Mouse (Mus musculus): ENCODE data around the gene Gpr107. TPM values are rescaled to one million over a fixed set of nuclear protein-coding genes. Genes with fewer than 3 reads are reported as not detected.
A peak's percentile ranks its signal among the peaks of the same experiment; 100 is the strongest.

Gpr107 gene
- total RNA-seq, 4 experiments from 2014 or later = 47.0 to 55.6 (median 48.1) TPM

- DNase-seq (ENCODE audit: low spot score in 2 of 2) = no peak
These were observed 24.9 kb upstream of the Gpr107 start for GRCm38 (mm10) chr2:31127219-31127618.

GRCm38 (mm10) chr2:31127899-31128298, 24.2 kb upstream of the Gpr107 start:
- DNase-seq (ENCODE audit: low spot score in 2 of 2) = no peak

- DNase-seq (ENCODE audit: low spot score in 2 of 2) = no peak
These were observed 22.2 kb upstream of the Gpr107 start for GRCm38 (mm10) chr2:31129742-31130518.

- DNase-seq (ENCODE audit: low spot score in 2 of 2) = no peak
These were observed 21.3 kb upstream of the Gpr107 start for GRCm38 (mm10) chr2:31130815-31131299.

DNA sequence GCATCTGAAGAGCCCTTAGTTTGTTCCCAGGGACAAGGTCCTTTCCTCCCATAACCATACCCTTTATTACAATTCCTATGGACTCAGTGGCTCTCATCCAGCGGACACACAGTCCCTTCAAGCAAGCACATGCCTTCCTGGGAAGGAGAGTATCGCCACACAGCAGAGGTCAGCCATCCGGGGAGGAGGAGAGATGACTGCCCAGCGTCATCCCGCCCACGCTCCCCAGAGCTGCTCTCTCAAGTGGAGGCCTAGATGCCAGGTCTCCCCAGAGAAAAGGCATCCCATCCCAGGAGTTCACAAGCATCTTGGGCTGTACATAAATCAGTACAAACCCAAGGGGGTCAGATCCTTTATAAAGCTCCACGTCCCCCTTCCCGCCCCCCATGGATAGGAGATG, 19.4 kb upstream of the Gpr107 start:
- no peak for DNase-seq (ENCODE audit: low spot score in 2 of 2)

DNA sequence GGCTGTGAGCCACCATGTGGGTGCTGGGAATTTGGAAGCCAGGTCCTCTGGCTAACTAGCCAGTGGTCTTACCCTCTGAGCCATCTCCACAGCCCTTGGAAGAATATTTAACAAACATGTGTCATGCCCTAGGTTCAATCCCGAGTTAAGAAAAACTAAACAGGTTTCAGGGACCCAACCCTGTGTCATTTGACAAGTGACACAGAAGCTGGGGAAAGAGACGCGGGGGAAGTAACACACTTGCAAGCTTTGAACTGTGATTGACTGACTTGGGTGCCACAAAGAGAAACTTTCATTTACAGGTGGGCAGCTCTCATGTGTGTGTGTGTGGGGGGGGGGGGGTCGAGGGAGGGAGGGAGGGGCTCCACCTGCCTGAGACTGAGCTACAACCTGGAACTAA, 18.1 kb upstream of the Gpr107 start:
- DNase-seq (ENCODE audit: low spot score in 2 of 2) = no peak

- no peak for DNase-seq (ENCODE audit: low spot score in 2 of 2)
These were observed 16.6 kb upstream of the Gpr107 start for GRCm38 (mm10) chr2:31135512-31135931.

GRCm38 (mm10) chr2:31136338-31136737, 15.8 kb upstream of the Gpr107 start:
- DNase-seq (ENCODE audit: low spot score in 2 of 2) = no peak

DNA sequence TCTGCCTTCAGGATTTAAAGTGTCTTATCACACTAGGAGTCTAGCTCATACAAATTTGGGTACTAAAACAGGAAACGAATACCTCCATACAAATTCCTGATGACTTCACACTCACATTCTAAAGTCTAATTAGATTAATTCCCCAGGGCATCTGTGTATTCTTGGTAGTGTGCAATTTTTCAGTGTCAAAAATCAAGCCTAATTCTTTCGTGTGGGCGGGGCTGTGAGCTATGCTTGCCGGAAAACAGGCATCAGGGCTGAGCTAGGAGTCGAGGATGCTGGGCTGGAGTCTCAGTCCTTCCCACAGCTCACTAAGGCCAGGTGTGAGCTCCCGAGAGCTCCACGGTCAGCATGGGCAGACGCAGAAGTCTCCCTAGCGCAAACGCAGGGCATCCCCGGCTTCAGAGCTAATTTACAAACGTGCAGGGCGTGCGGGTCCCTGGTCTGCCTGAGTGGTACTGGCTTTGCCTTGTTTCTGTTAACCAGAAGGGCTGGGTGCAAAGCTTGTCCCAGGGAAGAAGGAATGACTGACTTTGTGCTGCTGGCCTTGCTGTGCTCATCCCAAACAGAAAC, 15.0 kb upstream of the Gpr107 start:
- no peak for DNase-seq (ENCODE audit: low spot score in 2 of 2)

- DNase-seq (ENCODE audit: low spot score in 2 of 2) = no peak
These were observed 12.9 kb upstream of the Gpr107 start for GRCm38 (mm10) chr2:31139174-31139632.

- no peak for DNase-seq (ENCODE audit: low spot score in 2 of 2)
These were observed 11.9 kb upstream of the Gpr107 start for GRCm38 (mm10) chr2:31139991-31140771.

- DNase-seq (ENCODE audit: low spot score in 2 of 2) = no peak
These were observed 11.4 kb upstream of the Gpr107 start for GRCm38 (mm10) chr2:31140772-31141073.

GRCm38 (mm10) chr2:31141074-31141866, 10.8 kb upstream of the Gpr107 start:
- peak in 1 of 2 experiments; percentile 28 for DNase-seq (ENCODE audit: low spot score in 2 of 2)

GRCm38 (mm10) chr2:31141867-31142454, 10.2 kb upstream of the Gpr107 start, which contains the start of gene Fnbp1:
Gene Fnbp1, minus strand, starts transcription at chr2:31142008.
- peak; percentile 79 to 90 for DNase-seq (ENCODE audit: low spot score in 2 of 2)

DNA sequence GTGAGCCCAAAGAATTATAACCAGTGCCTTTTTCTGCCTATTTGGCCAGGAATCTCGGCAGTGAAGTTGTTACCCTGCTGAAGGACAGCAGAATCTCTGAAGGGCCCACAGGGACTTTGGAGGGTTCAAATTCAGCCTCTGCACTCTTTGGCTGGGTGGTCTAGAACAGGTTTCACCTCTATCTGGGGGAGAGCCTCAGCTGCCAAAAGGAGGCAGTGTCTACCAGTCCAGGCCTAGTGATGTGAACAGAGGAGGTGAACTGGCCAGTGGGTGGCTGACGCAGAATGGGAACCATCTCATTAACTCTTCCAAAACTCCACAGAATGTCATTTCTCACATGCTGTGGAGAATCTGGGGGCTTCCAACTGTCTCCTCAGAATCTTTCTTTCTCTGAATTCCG, 9.6 kb upstream of the Gpr107 start:
- DNase-seq (ENCODE audit: low spot score in 2 of 2) = no peak

DNA sequence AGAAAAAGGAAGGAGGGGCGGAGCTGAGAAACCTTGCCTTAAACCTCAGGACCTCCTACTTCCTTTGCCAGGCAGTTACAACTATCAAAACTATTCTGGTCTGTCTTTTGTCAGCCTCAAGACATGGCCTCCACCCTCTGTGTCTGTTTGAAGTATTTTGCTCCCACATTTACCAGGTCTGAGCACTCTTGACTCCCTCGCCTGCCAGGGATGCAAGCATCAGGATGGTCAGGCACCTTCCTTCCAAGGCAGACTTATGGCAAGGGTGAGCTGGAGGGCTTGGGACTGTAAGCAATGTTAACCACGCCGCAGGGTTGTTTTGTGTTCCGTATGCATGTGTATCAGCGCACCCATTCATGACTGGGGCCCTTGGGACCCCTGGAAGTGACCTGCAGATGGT, 8.8 kb upstream of the Gpr107 start:
- no peak for DNase-seq (ENCODE audit: low spot score in 2 of 2)

- no peak for DNase-seq (ENCODE audit: low spot score in 2 of 2)
These were observed 8.1 kb upstream of the Gpr107 start for GRCm38 (mm10) chr2:31143768-31144695.

- no peak for DNase-seq (ENCODE audit: low spot score in 2 of 2)
These were observed 7.2 kb upstream of the Gpr107 start for GRCm38 (mm10) chr2:31144901-31145300.

- DNase-seq (ENCODE audit: low spot score in 2 of 2) = no peak
These were observed 5.1 kb upstream of the Gpr107 start for GRCm38 (mm10) chr2:31147054-31147453.

GRCm38 (mm10) chr2:31150762-31151161, 1.4 kb upstream of the Gpr107 start:
- no peak for DNase-seq (ENCODE audit: low spot score in 2 of 2)
